Mouse (Mus musculus) lung, postnatal 0 days (tissue): ENCODE measurements at regions not wholly inside any gene's neighbourhood (a gene's known extent, or its start where the extent isn't known, plus 50 kb on each side); places are given as distances from the start of the nearest gene placed in this dataset.

Source experiments
- CTCF ChIP-seq: IDR thresholded peaks from 2 replicates; pipeline ENCODE4 v1.5.1; 2016; ENCODE audit warnings: antibody characterized with exemption, mild to moderate bottlenecking
- EP300 ChIP-seq: IDR thresholded peaks from 2 replicates; pipeline ENCODE4 v1.6.1; 2016; ENCODE audit warnings: antibody characterized with exemption, mild to moderate bottlenecking, control low read depth

- TF ChIP-seq CTCF (no peak), EP300 (no peak)
These were observed 293.9 kb upstream of the Negr1 start for GRCm38 (mm10) chr3:156267727-156268126.
